Mouse (Mus musculus) liver, embryonic 14 days (tissue): ENCODE measurements around the gene Ccdc71. TPM values are rescaled to one million over a fixed set of nuclear protein-coding genes. Genes with fewer than 3 reads are reported as not detected.

Source experiments
- polyA plus RNA-seq: library from polyadenylated mRNA; depleted of rRNA; stranded (reverse); fragments of >200 nt; gene quantifications from 2 replicates; pipeline ENCODE4 v1.2.3, GENCODE M21; 2012; rRNA removed

Ccdc71 gene
- 9.1 and 10.2 TPM in 2 replicates for polyA plus RNA-seq

GRCm38 (mm10) chr9:108460319-108461178, at the start of gene Ccdc71:
TSS of gene Ccdc71 (plus strand) at chr9:108460527.

GRCm38 (mm10) chr9:108428384-108428783, 31.9 kb upstream of the Ccdc71 start, which contains the start of gene Ccdc36:
TSS of gene Ccdc36 (minus strand) at chr9:108428484.

GRCm38 (mm10) chr9:108436182-108436581, 24.1 kb upstream of the Ccdc71 start, which contains the start of gene BC048562:
TSS of gene BC048562 (plus strand) at chr9:108436482.

GRCm38 (mm10) chr9:108461181-108461631, 879 bp downstream of the Ccdc71 start, which contains the start of gene Klhdc8b:
TSS of gene Klhdc8b (minus strand) at chr9:108461581.

GRCm38 (mm10) chr9:108479721-108480351, 19.5 kb downstream of the Ccdc71 start, which contains the start of gene Lamb2:
TSS of gene Lamb2 (plus strand) at chr9:108479736.

GRCm38 (mm10) chr9:108490559-108491285, 30.4 kb downstream of the Ccdc71 start, which contains the start of gene Usp19:
TSS of gene Usp19 (plus strand) at chr9:108490602.

GRCm38 (mm10) chr9:108507619-108508434, 47.5 kb downstream of the Ccdc71 start, which contains the start of gene Qars:
TSS of gene Qars (plus strand) at chr9:108507706.

Other genes with a start within 250 kb of the Ccdc71 start
- gene Dag1, start 196.6 kb upstream of the Ccdc71 start, polyA plus RNA-seq = 4.5 and 5.6 TPM in 2 replicates
- 2.7 and 3.1 TPM in 2 replicates for gene Nicn1, start 170.1 kb upstream of the Ccdc71 start, polyA plus RNA-seq
- 6.6 and 7.8 TPM in 2 replicates for gene Amt, start 163.7 kb upstream of the Ccdc71 start, polyA plus RNA-seq
- gene Rhoa, start 154.4 kb upstream of the Ccdc71 start, polyA plus RNA-seq = 77.4 and 89.7 TPM in 2 replicates
- gene Tcta, start 154.4 kb upstream of the Ccdc71 start, polyA plus RNA-seq = 8.4 and 10.7 TPM in 2 replicates
- 3,245 and 3,712 TPM in 2 replicates for gene Gpx1, start 121.6 kb upstream of the Ccdc71 start, polyA plus RNA-seq
- gene Usp4, start 112.7 kb upstream of the Ccdc71 start, polyA plus RNA-seq = 36.5 and 40.0 TPM in 2 replicates
- gene 1700102P08Rik, start 67.7 kb upstream of the Ccdc71 start, polyA plus RNA-seq = 0.36 and 0.61 TPM in 2 replicates
- gene Ccdc36, start 32.0 kb upstream of the Ccdc71 start, polyA plus RNA-seq = 0.17 TPM in 2 replicates
- gene BC048562, start 24.0 kb upstream of the Ccdc71 start, polyA plus RNA-seq = not detected in 2 replicates
- 10.9 and 12.7 TPM in 2 replicates for gene Klhdc8b, start 1.1 kb downstream of the Ccdc71 start, polyA plus RNA-seq
- gene Lamb2, start 19.2 kb downstream of the Ccdc71 start, polyA plus RNA-seq = 7.2 and 7.9 TPM in 2 replicates
- 29.8 and 34.1 TPM in 2 replicates for gene Usp19, start 30.1 kb downstream of the Ccdc71 start, polyA plus RNA-seq
- 97.1 and 108 TPM in 2 replicates for gene Qars, start 47.2 kb downstream of the Ccdc71 start, polyA plus RNA-seq
- gene Qrich1, start 56.3 kb downstream of the Ccdc71 start, polyA plus RNA-seq = 36.9 and 46.0 TPM in 2 replicates
- 120 and 136 TPM in 2 replicates for gene Impdh2, start 99.8 kb downstream of the Ccdc71 start, polyA plus RNA-seq
- 9.9 and 11.3 TPM in 2 replicates for gene Ndufaf3, start 106.9 kb downstream of the Ccdc71 start, polyA plus RNA-seq
- 38.4 and 45.4 TPM in 2 replicates for gene Dalrd3, start 109.4 kb downstream of the Ccdc71 start, polyA plus RNA-seq
- 7.5 and 8.5 TPM in 2 replicates for gene Wdr6, start 118.2 kb downstream of the Ccdc71 start, polyA plus RNA-seq
- 0.63 and 0.67 TPM in 2 replicates for gene P4htm, start 137.1 kb downstream of the Ccdc71 start, polyA plus RNA-seq
- 18.2 and 20.6 TPM in 2 replicates for gene Arih2, start 188.9 kb downstream of the Ccdc71 start, polyA plus RNA-seq
- gene Slc25a20, start 201.6 kb downstream of the Ccdc71 start, polyA plus RNA-seq = 6.8 and 9.3 TPM in 2 replicates
- 5.9 and 7.1 TPM in 2 replicates for gene Prkar2a, start 228.8 kb downstream of the Ccdc71 start, polyA plus RNA-seq